Mouse (Mus musculus) embryonic facial prominence, embryonic 12.5 days (tissue): ENCODE results near the gene Apoe. TPM values are rescaled to one million over a fixed set of nuclear protein-coding genes. Genes with fewer than 3 reads are reported as not detected.

Experiments used
- ATAC-seq: fragments of 200-750 bp; cut with Nextera tagmentation; 2 replicates; pipeline ENCODE4 v1.8.0; 2017; ENCODE audit not compliant: insufficient number of reproducible peaks, insufficient read depth, low FRiP score, low TSS enrichment
- H3K27ac ChIP-seq: fragments of 300-500 bp; sonication (generic); 2 replicates; pipeline ENCODE4 v1.5.1; 2016; ENCODE audit warnings: mild to moderate bottlenecking
- H3K27me3 ChIP-seq: fragments of 300-500 bp; sonication (generic); 2 replicates; pipeline ENCODE4 v1.6.1; 2016; ENCODE audit warnings: mild to moderate bottlenecking, moderate library complexity
- H3K36me3 ChIP-seq: fragments of 300-500 bp; sonication (generic); 2 replicates; pipeline ENCODE4 v1.6.1; 2016; ENCODE audit warnings: mild to moderate bottlenecking
- H3K4me1 ChIP-seq: fragments of 300-500 bp; sonication (generic); 2 replicates; pipeline ENCODE4 v1.6.1; 2016
- H3K4me2 ChIP-seq: fragments of 300-500 bp; sonication (generic); replicated peaks from 2 replicates; pipeline ENCODE4 v1.6.1; 2016; ENCODE audit warnings: mild to moderate bottlenecking, moderate library complexity
- H3K4me3 ChIP-seq: fragments of 300-500 bp; sonication (generic); 2 replicates; pipeline ENCODE4 v1.5.1; 2016; ENCODE audit warnings: mild to moderate bottlenecking
- H3K9ac ChIP-seq: fragments of 300-500 bp; sonication (generic); 2 replicates; pipeline ENCODE4 v1.6.1; 2016; ENCODE audit warnings: mild to moderate bottlenecking, moderate library complexity
- H3K9me3 ChIP-seq: fragments of 300-500 bp; sonication (generic); 2 replicates; pipeline ENCODE4 v1.6.1; 2016; ENCODE audit warnings: mild to moderate bottlenecking, moderate library complexity
- WGBS: fragments of 180-500 bp; shearing (Covaris S2); methylation state at CpG from one replicate; pipeline ENCODE4 v1.1.7; 2016; 5-methylcytosine and 5-hydroxymethylcytosine counted together
- polyA plus RNA-seq: library from polyadenylated mRNA; unstranded; fragments of >200 nt; fragmentation: Nextera tagmentation; extraction: Ambion mirVana; gene quantifications from 2 replicates; pipeline ENCODE4 v1.2.1, GENCODE M21; 2016

The Apoe gene
- polyA plus RNA-seq, 1 experiment from 2014 or later, result 220 TPM

DNA sequence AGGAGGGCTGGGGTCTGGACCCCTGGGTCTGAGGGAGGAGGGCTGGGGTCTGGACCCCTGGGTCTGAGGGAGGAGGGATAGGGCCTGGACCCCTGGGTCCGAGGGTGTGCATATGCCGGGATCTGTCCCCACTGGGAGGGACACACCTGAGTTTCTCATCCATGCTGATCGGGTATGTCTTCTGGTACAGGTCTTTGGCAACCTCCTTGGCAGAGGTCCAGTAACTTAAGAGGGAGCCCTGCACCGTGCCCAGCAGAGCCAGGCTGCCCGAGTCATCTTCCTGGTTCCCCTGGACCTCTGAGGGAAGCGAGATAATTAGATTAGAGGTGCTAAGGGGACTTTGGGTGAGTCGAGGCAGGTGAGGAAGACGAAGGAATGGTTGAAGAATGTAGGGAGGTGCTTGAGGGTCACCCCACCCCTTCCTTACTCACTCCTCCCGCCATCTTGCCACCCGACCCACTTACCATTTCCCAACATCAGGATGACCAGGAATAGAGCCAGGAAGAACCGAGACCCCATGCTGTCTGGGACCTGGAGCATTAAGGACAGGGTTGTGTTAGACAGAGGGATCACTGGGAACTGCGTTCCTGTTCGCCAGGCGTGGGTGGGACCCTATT is 25.8 kb downstream of the Apoe start:
- 62% methylated on average over 14 of the region's 14 CpGs for WGBS
- H3K27me3 ChIP-seq, result no peaks in the 10 kb centered on the region
- H3K27ac ChIP-seq, result no peak overlapping the region
- ATAC-seq, result no peak
- H3K4me2 ChIP-seq, result no peak overlapping the region
- H3K36me3 ChIP-seq, result no peaks in the 10 kb centered on the region
- no peak overlapping the region for H3K4me3 ChIP-seq
- no peaks in the 10 kb centered on the region for H3K9me3 ChIP-seq
- H3K4me1 ChIP-seq, result peaks cover 4% of the 10 kb centered on the region; the same call in 1 of the 2 replicates
- no peak overlapping the region for H3K9ac ChIP-seq

DNA sequence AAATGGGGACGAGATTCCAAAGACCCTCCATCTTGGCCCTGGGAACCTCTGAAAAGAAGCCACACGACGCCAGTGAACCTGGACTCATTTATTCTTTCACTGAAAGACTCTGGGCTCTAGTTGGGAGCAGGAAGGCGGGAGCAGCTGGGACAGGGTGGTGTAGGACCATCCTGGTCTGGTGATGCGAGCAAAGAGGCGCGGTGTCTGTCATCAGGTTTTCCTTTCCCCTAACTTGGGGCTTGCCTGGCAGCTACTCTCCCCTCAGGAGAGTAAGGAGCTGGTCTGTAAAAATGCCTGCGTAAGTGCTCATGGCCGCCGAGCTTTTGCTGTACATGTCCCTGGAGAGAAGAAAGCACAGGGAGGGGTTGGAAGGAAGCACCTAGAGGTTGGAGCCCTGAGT is 27.5 kb downstream of the Apoe start:
- Histone ChIP-seq H3K4me1 (peaks cover 4% of the 10 kb centered on the region; the same call in 1 of the 2 replicates), H3K27ac (no peak overlapping the region), H3K36me3 (no peaks in the 10 kb centered on the region), H3K4me3 (no peak overlapping the region), H3K4me2 (no peak overlapping the region), H3K9me3 (no peaks in the 10 kb centered on the region), H3K27me3 (no peaks in the 10 kb centered on the region), H3K9ac (no peak overlapping the region)
- 70% methylated on average over 10 of the region's 10 CpGs for WGBS
- ATAC-seq, result no peak

DNA sequence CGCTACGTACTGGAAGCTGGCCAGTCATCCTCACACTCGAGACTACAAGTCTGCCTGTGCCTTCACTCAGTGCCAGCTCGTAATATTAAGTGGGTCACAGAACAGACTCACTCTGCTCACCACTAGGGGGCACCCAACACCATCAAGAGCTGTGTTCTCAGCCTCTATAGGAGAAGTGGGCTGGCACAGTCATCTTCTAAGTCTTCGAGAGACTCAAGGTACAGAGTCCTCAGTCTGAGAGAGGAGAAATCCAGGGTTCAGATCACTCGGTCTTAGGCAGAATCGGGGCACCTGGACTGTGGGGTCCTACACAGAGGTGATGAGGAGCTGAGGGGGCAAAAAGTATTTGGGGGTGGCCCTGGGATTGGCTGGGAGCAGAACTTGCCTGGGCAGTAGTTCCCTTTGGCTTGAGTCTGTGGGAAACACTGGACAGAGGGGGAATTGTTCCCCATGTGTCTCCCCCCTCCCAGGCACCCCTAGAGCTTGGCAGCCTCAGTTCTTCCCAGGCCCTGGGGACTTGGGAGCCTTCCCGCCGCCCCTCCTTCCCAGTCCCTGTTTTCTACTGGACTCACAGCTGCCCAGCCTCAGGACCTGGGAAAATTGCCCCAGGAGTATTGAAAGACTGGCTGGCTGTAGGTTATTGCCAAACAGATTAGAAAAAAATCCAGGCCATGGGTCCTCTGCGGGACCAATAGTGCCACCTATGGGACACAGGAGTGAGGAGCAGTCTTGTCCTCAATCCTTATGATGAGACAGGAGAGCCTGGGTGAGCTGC is 29.9 kb downstream of the Apoe start:
- Histone ChIP-seq H3K4me3 (0 out of 2 replicates have a peak overlapping the region, but pooled peaks have one; percentile 17), H3K36me3 (no peaks in the 10 kb centered on the region), H3K9me3 (no peaks in the 10 kb centered on the region), H3K4me1 (peaks cover 9% of the 10 kb centered on the region), H3K9ac (no peak overlapping the region), H3K27ac (0 out of 2 replicates have a peak overlapping the region, but pooled peaks have one; percentile 1), H3K27me3 (no peaks in the 10 kb centered on the region), H3K4me2 (peak overlapping the region; percentile 12; the same call in 1 of the 2 replicates)
- 3% methylated on average over 10 of the region's 10 CpGs for WGBS
- peak; percentile 62 for ATAC-seq

DNA sequence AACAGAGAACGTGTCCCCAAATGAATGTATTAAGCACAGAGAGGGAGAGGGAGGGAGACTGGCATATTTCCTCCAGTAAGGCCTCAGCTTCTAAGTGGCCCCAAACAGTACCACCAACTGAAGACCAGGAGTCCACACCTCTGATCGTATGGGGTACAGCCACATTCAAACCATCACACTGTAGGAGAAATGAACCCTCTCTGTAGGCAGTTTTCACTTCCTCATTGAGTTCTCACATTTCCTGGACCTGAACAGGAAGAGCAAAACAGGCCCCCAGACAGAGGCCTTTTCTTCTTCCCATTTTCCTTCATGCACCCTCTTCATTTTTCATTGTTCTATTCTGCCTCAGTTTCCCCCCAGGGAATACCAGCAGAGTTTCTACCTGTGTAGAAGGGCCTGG is 31.6 kb downstream of the Apoe start:
- Histone ChIP-seq H3K27me3 (no peaks in the 10 kb centered on the region), H3K4me2 (no peak overlapping the region), H3K9ac (no peak overlapping the region), H3K9me3 (no peaks in the 10 kb centered on the region), H3K36me3 (peaks cover 6% of the 10 kb centered on the region; the same call in 1 of the 2 replicates), H3K4me3 (no peak overlapping the region), H3K4me1 (peaks cover 21% of the 10 kb centered on the region), H3K27ac (no peak overlapping the region)
- WGBS, result 71% methylated on average over 2 of the region's 2 CpGs
- no peak for ATAC-seq

DNA sequence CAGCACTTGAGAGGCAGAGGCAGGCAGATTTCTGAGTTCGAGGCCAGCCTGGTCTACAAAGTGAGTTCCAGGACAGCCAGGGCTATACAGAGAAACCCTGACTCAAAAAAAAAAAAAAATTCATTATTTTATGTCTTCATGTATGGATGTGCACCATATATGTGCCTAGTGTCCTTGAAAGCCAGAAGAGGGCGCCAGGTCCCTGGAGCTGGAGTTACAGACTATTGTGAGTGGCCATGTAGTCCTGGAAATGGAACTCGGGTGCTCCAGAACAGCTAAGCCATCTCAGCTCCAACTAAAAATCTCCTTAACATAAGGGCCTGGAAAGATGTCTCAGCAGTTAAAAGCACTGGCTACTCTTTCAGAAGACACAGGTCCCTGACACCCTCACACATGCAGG is 32.2 kb downstream of the Apoe start:
- ATAC-seq, result no peak
- no peaks in the 10 kb centered on the region for H3K27me3 ChIP-seq
- 66% methylated on average over 3 of the region's 3 CpGs for WGBS

DNA sequence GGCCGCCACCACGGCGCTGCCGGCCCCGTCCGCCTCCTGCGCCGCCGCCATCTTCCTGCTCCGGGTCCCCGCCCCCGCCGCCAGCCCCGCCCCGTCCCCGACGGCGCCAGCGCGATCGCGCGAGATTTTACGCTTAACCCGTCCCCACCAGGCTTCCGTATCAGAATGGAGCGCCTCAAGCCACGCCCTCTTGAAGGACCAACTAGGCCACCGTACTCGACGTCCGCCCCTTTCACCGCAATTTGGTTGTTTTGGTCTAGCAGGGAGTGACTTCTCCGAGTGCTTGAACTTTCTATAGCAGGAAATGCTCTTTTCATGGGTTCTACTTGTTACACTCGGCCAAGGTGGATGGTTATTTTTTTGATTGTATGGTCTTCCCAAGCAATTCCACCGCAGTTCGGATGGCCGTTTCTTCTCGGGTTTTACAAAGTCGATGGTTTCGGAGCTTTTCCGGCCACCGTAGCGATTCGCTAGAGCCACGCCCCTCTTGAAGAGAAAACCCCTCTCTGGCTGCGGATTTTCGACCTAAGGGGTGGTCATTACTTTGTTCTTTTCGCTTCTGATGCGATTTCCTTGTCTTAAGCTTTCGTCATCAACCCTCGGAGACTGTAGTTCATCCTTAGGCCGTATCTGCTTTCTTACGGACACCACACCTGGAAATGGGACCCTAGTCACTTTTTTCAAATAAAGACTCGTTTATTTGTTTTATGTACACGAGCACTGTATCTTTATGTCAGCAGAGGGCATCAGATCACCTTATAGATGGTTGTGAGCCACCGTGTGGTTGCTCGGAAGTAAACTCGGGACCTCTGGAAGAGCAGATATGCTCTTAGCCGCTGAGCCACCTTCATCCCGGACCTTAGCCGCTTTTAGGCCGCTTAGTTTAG is 33.8 kb downstream of the Apoe start, which contains the start of gene Clptm1:
Gene Clptm1, minus strand, starts transcription at position 79 of the 887 bp plus-strand sequence.
- peak within 1 kb of the TSS; percentile 88 for H3K4me2 ChIP-seq
- H3K9ac ChIP-seq, result peak within 1 kb of the TSS; percentile 98
- peak within 1 kb of the TSS; percentile 90 for H3K27ac ChIP-seq
- WGBS, result under 1% methylated on average over 63 of the region's 63 CpGs
- peaks cover 12% of the 10 kb centered on the region for H3K36me3 ChIP-seq
- H3K9me3 ChIP-seq, result no peaks in the 10 kb centered on the region
- peaks cover 21% of the 10 kb centered on the region for H3K4me1 ChIP-seq
- no peaks in the 10 kb centered on the region for H3K27me3 ChIP-seq
- peak; percentile 81 for ATAC-seq
- H3K4me3 ChIP-seq, result peak within 1 kb of the TSS; percentile 100

More for the DNA sequence above, 32.2 kb downstream of the Apoe start:
- H3K4me3 ChIP-seq, result no peak overlapping the region
- H3K27ac ChIP-seq, result no peak overlapping the region
- no peak overlapping the region for H3K4me2 ChIP-seq
- H3K36me3 ChIP-seq, result peaks cover 10% of the 10 kb centered on the region
- H3K9me3 ChIP-seq, result no peaks in the 10 kb centered on the region
- no peak overlapping the region for H3K9ac ChIP-seq
- peaks cover 21% of the 10 kb centered on the region for H3K4me1 ChIP-seq

DNA sequence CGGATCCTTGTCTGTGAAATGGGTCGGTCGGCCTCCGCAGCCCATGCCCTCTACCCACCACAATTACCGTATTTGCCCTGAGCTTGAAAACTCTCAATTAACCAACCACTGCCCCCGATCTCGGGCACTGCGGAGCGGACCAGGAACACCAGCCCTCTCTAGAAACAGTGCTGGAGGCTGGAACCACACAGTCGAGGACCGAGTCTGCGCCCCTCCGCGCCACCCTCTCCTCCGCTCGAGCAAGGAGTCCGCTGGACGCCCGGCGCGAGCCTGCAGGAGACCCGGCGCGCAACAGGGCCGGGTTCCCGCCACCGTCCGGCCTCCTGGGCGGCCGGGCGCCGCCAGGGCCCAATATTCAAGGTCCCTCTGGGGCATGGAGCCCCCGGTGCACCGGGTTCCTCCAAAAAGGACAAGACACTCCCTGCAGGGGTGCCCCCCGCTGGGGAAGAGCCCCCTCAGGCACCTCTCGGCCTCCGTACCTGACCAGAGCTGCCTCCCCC is 34.5 kb downstream of the Apoe start:
- peak overlapping the region; percentile 98 for H3K9ac ChIP-seq
- H3K9me3 ChIP-seq, result no peaks in the 10 kb centered on the region
- peak overlapping the region; percentile 90 for H3K27ac ChIP-seq
- H3K27me3 ChIP-seq, result no peaks in the 10 kb centered on the region
- peak overlapping the region; percentile 88 for H3K4me2 ChIP-seq
- peak; percentile 11; the same call in 1 of the 2 replicates for ATAC-seq
- H3K4me1 ChIP-seq, result peaks cover 21% of the 10 kb centered on the region
- peaks cover 17% of the 10 kb centered on the region for H3K36me3 ChIP-seq
- peak overlapping the region; percentile 100 for H3K4me3 ChIP-seq
- WGBS, result 1% methylated on average over 36 of the region's 37 CpGs

DNA sequence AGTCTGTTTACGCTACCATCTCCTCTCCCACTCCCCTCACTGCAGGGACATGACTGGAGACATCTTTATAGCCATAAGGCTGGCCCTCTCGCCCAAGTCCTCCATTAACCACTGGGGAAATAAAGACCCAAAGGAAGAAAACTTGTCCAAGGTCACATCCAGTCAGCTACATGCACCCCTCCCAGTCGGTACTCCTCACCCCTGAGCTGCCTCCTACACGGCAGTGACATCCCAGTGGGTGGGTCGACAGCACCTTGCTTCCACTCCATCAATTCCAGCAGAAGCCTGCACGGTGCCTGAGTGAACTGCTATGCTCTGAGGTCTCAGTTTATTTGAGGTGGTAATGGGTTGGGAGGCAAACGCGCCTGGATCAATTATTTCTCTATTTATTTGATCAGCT is 35.0 kb downstream of the Apoe start:
- Histone ChIP-seq H3K9ac (peak overlapping the region; percentile 98), H3K4me3 (peak overlapping the region; percentile 100), H3K27ac (no peak overlapping the region), H3K27me3 (no peaks in the 10 kb centered on the region), H3K36me3 (peaks cover 18% of the 10 kb centered on the region), H3K9me3 (no peaks in the 10 kb centered on the region), H3K4me2 (peak overlapping the region; percentile 88), H3K4me1 (peaks cover 17% of the 10 kb centered on the region)
- ATAC-seq, result no peak
- WGBS, result 21% methylated on average over 8 of the region's 8 CpGs

DNA sequence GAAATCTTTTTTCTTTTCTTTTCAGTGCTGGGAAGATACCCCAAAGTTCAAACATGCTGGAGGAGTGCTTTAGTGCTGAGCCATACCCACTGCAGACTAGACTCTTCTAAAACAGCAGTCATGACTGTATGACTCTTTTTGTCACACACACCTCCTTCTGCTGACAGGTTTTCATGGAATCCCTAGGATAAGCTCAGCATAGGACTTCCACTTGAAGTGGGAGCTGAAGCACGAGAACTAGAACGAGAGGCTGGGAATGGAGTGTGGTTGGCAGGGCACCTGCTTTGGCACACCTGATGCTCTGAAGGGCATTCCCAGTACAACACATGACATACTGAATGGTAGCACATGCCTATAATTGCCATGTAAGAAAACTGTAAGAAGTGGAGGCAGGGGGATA is 46.4 kb downstream of the Apoe start:
- Histone ChIP-seq H3K4me2 (no peak overlapping the region), H3K4me1 (no peaks in the 10 kb centered on the region), H3K9me3 (no peaks in the 10 kb centered on the region), H3K9ac (no peak overlapping the region), H3K36me3 (peaks cover 71% of the 10 kb centered on the region), H3K27ac (no peak overlapping the region), H3K4me3 (no peak overlapping the region), H3K27me3 (no peaks in the 10 kb centered on the region)
- ATAC-seq, result no peak
- WGBS, result 94% methylated on average over 2 of the region's 2 CpGs

DNA sequence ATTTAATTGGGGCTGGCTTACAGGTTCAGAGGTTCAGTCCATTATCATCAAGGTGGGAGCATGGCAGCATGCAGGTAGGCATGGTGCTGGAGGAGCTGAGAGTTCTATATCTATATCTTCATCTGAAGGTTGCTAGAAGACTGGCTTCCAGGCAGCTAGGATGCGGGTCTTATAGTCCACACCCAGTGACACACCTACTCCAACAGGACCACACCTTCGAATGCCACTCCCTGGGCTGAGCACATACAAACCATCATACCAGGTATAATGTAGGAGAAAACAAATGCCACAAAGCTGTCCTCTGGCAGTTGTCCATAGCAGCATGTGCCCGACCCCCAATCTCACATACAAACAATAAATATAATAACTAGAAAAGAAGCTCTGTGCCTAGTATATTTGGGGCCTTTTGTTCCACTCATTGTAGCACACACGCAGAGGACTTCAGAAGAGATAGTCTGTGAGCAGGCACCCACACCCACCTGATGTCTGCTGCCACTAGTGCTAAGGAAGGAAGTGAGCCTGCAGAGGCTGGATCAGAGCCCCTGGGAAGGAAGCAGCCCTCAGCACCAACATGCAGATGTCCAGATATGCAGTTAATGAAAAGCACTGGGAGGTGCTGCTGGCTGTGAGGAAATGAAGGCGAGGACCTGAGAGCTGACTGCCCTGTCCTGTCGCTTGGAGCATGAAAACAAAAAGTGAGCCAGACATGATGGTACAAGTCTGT is 47.8 kb downstream of the Apoe start:
- Histone ChIP-seq H3K27me3 (no peaks in the 10 kb centered on the region), H3K27ac (no peak overlapping the region), H3K4me2 (no peak overlapping the region), H3K36me3 (peaks cover 76% of the 10 kb centered on the region), H3K4me1 (no peaks in the 10 kb centered on the region), H3K9ac (no peak overlapping the region), H3K4me3 (no peak overlapping the region), H3K9me3 (no peaks in the 10 kb centered on the region)
- no peak for ATAC-seq
- 89% methylated on average over 6 of the region's 6 CpGs for WGBS
